Mouse (Mus musculus) CH12.LX (cell line): ENCODE measurements around the gene Cyp2j7. TPM values are rescaled to one million over a fixed set of nuclear protein-coding genes. Genes with fewer than 3 reads are reported as not detected.

Experiments used
- DNase-seq: peaks from one replicate; pipeline ENCODE4 v3.0.0-alpha.2; 2013; ENCODE audit errors: extremely low read depth
- H3K27ac ChIP-seq: 2 replicates; pipeline ENCODE4 v1.5.1; 2012; ENCODE audit warnings: low read depth, mild to moderate bottlenecking, control low read depth, moderate library complexity; ENCODE audit not compliant: insufficient read depth
- H3K27me3 ChIP-seq: replicated peaks from 2 replicates; pipeline ENCODE3; 2012; ENCODE audit warnings: inconsistent platforms
- H3K36me3 ChIP-seq, 2 experiments: replicated peaks in 1 of 2; 2 replicates each; pipeline versions ENCODE3 to v1.6.1; 2012; ENCODE audit warnings: inconsistent platforms in 1 of 2, low read length in 1 of 2, mild to moderate bottlenecking in 1 of 2, mixed read lengths in 1 of 2, moderate library complexity in 1 of 2; ENCODE audit not compliant: control insufficient read depth in 1 of 2, insufficient read depth in 1 of 2
- H3K4me1 ChIP-seq, 2 experiments: 2 replicates each; pipeline ENCODE4 v1.6.1; 2012; ENCODE audit warnings: inconsistent platforms in 1 of 2, moderate library complexity in 1 of 2; ENCODE audit not compliant: insufficient read depth in 2 of 2, control insufficient read depth in 1 of 2
- H3K4me2 ChIP-seq: 2 replicates; pipeline ENCODE4 v1.6.1; 2012; ENCODE audit warnings: low read depth, mild to moderate bottlenecking, control low read depth; ENCODE audit not compliant: poor library complexity, insufficient read depth, severe bottlenecking
- H3K4me3 ChIP-seq, 3 experiments: fragments of 150-350 bp in 1 of 3; sonication (generic) in 1 of 3; replicated peaks in 1 of 3; 2 replicates each; pipeline versions ENCODE3 to v1.5.1; 2011 to 2012; ENCODE audit warnings: low read depth in 2 of 3, low read length in 2 of 3, mild to moderate bottlenecking in 2 of 3, moderate library complexity in 2 of 3, control low read depth in 1 of 3, improper control_type of control experiment in 1 of 3, inconsistent platforms in 1 of 3, mixed read lengths in 1 of 3; ENCODE audit not compliant: poor library complexity in 1 of 3
- H3K79me2 ChIP-seq: replicated peaks from 2 replicates; pipeline ENCODE4 v1.6.1; 2012; ENCODE audit warnings: mild to moderate bottlenecking, moderate library complexity; ENCODE audit not compliant: control insufficient read depth, poor library complexity, insufficient read depth, severe bottlenecking; ENCODE audit errors: extremely low read depth
- H3K9ac ChIP-seq: 2 replicates; pipeline ENCODE4 v1.6.1; 2012; ENCODE audit warnings: low read depth, mild to moderate bottlenecking, control low read depth, moderate library complexity; ENCODE audit not compliant: insufficient read depth
- H3K9me3 ChIP-seq: replicated peaks from 2 replicates; pipeline ENCODE3; 2012; ENCODE audit warnings: low read length, inconsistent platforms, mixed read lengths
- CHD2 ChIP-seq: IDR thresholded peaks from 2 replicates; pipeline ENCODE4 v1.6.1; 2011; ENCODE audit warnings: low read length, improper control_type of control experiment
- ELF1 ChIP-seq: IDR thresholded peaks from 2 replicates; pipeline ENCODE4 v1.6.1; 2014; ENCODE audit warnings: low read depth, mild to moderate bottlenecking, inconsistent platforms, low read length, improper control_type of control experiment
- EP300 ChIP-seq: IDR thresholded peaks from 2 replicates; pipeline ENCODE4 v1.6.1; 2011; ENCODE audit warnings: low read length, improper control_type of control experiment
- ETS1 ChIP-seq: conservative IDR thresholded peaks from 2 replicates; pipeline ENCODE4 v1.6.1; 2012; ENCODE audit warnings: low read depth, mild to moderate bottlenecking, inconsistent platforms, low read length, improper control_type of control experiment, moderate library complexity
- GABPA ChIP-seq: IDR thresholded peaks from 2 replicates; pipeline ENCODE4 v1.6.1; 2012; ENCODE audit warnings: low read depth, low read length, improper control_type of control experiment, inconsistent platforms; ENCODE audit not compliant: insufficient replicate concordance
- HCFC1 ChIP-seq: IDR thresholded peaks from 2 replicates; pipeline ENCODE4 v1.6.1; 2012; ENCODE audit warnings: low read depth, mild to moderate bottlenecking, inconsistent platforms, low read length, improper control_type of control experiment
- IRF4 ChIP-seq: IDR thresholded peaks from 2 replicates; pipeline ENCODE4 v1.6.1; 2014; ENCODE audit warnings: low read depth, mild to moderate bottlenecking, inconsistent platforms, low read length, improper control_type of control experiment
- JUN ChIP-seq: IDR thresholded peaks from 2 replicates; pipeline ENCODE4 v1.6.1; 2011; ENCODE audit warnings: low read depth, mild to moderate bottlenecking, low read length, improper control_type of control experiment, moderate library complexity; ENCODE audit not compliant: insufficient read depth
- MAFK ChIP-seq: IDR thresholded peaks from 2 replicates; pipeline ENCODE4 v1.6.1; 2011; ENCODE audit warnings: low read length, improper control_type of control experiment; ENCODE audit not compliant: insufficient replicate concordance
- MAZ ChIP-seq: IDR thresholded peaks from 2 replicates; pipeline ENCODE4 v1.6.1; 2012; ENCODE audit warnings: low read depth, mild to moderate bottlenecking, inconsistent platforms, low read length, improper control_type of control experiment, moderate library complexity
- NELFE ChIP-seq: IDR thresholded peaks from 2 replicates; pipeline ENCODE4 v1.6.1; 2011; ENCODE audit warnings: low read depth, low read length, improper control_type of control experiment
- TBP ChIP-seq: conservative IDR thresholded peaks from 2 replicates; pipeline ENCODE4 v1.6.1; 2011; ENCODE audit warnings: low read depth, low read length, improper control_type of control experiment
- USF1 ChIP-seq: IDR thresholded peaks from 2 replicates; pipeline ENCODE4 v1.6.1; 2014; ENCODE audit warnings: low read depth, mild to moderate bottlenecking, inconsistent platforms, low read length, improper control_type of control experiment
- USF2 ChIP-seq: conservative IDR thresholded peaks from 2 replicates; pipeline ENCODE4 v1.6.1; 2011; ENCODE audit warnings: low read depth, low read length, improper control_type of control experiment
- ZNF384 ChIP-seq: IDR thresholded peaks from 2 replicates; pipeline ENCODE4 v1.6.1; 2012; ENCODE audit warnings: low read depth, low read length, improper control_type of control experiment, inconsistent platforms
- dilution Hi-C: fragments of 300-500 bp; cut with MboI; formaldehyde crosslinking; loops from 2 replicates; pipeline ENCODE4 v1.14.3; 2020; ENCODE audit warnings: low sequenced_read_pairs; ENCODE audit not compliant: extremely low pct_unique_long_range_greater_than_20kb, extremely low pct_ligation_motif_present
- in situ Hi-C: fragments of 300-500 bp; cut with MboI; formaldehyde crosslinking; loops from 3 replicates; pipeline ENCODE4 v1.14.3; 2019; ENCODE audit warnings: low sequenced_read_pairs, low pct_ligation_motif_present, low pct_unique_long_range_greater_than_20kb, mixed read lengths
- polyA plus RNA-seq: library from polyadenylated mRNA; unstranded; fragments of >175 nt; gene quantifications from 2 replicates; pipeline ENCODE4 v1.2.1, GENCODE M21; 2012; ENCODE audit warnings: low read depth; ENCODE audit not compliant: insufficient read length
- total RNA-seq, 2 experiments: library from RNA; depleted of rRNA; stranded (reverse); fragments of 300-350 nt in 1 of 2; fragments of >200 nt in 1 of 2; gene quantifications; 2 replicates each; pipeline ENCODE4 v1.2.3; 2012 to 2014

The Cyp2j7 gene
- total and polyA plus RNA-seq, 3 experiments, result not detected

DNA sequence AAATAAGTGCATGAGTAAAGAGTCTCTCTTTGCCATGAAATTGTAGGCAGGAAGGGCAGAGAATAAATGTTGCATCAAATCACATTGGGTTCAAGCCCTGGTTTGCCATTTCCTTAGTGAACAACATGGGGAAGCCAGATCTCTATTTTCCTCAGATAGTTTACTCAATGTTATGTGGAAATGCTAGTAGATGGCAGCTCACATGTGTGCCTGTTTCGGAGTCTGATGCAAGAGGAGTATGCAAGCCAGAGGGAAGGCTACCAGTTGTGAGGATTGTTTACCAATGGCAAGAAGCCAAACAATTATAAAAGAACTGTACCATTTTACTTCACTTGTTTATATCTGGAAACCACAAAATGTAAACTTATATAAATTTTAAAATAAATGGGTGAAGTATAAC is 74.9 kb downstream of the Cyp2j7 start:
- peaks cover 11% of the 10 kb centered on the region for H3K9me3 ChIP-seq
- no peak overlapping the region for H3K27ac ChIP-seq
- no peaks in the 10 kb centered on the region for H3K27me3 ChIP-seq
- in situ Hi-C loops (no loop called here), dilution Hi-C loops (no loop called here)
- no peaks in the 10 kb centered on the region for H3K79me2 ChIP-seq
- TF ChIP-seq NELFE (no peak), USF2 (no peak), MAZ (no peak), USF1 (no peak), ETS1 (no peak), EP300 (no peak), ZNF384 (no peak), CHD2 (no peak), TBP (no peak), ELF1 (no peak), HCFC1 (no peak), MAFK (no peak), GABPA (no peak), IRF4 (no peak), JUN (no peak)
- no peak overlapping the region for H3K4me2 ChIP-seq
- no peaks in the 10 kb centered on the region for H3K4me1 ChIP-seq
- no peak for DNase-seq
- no peaks in the 10 kb centered on the region for H3K36me3 ChIP-seq
- no peak overlapping the region for H3K9ac ChIP-seq
- no peak overlapping the region for H3K4me3 ChIP-seq

Other genes with a start within 250 kb of the Cyp2j7 start
- not detected in 2 replicates for gene Cyp2j13, start 159.1 kb downstream of the Cyp2j7 start, total RNA-seq (2012; rRNA removed)
- gene Cyp2j13, start 159.1 kb downstream of the Cyp2j7 start, total RNA-seq (2014; rRNA removed), result not detected in 2 replicates
- gene Cyp2j13, start 159.1 kb downstream of the Cyp2j7 start, polyA plus RNA-seq, result not detected in 2 replicates
- gene Cyp2j12, start 95.5 kb downstream of the Cyp2j7 start, total RNA-seq (2012; rRNA removed), result not detected in 2 replicates
- not detected in 2 replicates for gene Cyp2j12, start 95.5 kb downstream of the Cyp2j7 start, total RNA-seq (2014; rRNA removed)
- gene Cyp2j12, start 95.5 kb downstream of the Cyp2j7 start, polyA plus RNA-seq, result not detected in 2 replicates
- gene Cyp2j11, start 112.0 kb upstream of the Cyp2j7 start, total RNA-seq (2012; rRNA removed), result not detected in 2 replicates
- gene Cyp2j11, start 112.0 kb upstream of the Cyp2j7 start, total RNA-seq (2014; rRNA removed), result not detected in 2 replicates
- not detected in 2 replicates for gene Cyp2j11, start 112.0 kb upstream of the Cyp2j7 start, polyA plus RNA-seq